Mouse (Mus musculus) v-Abl transformed pro-B cells (cell line): ENCODE data around the gene Gnao1.

Source experiments
- in situ Hi-C, 2 experiments: fragments of 400-800 bp; cut with MboI; formaldehyde crosslinking; loops; one replicate each; pipeline ENCODE4 v1.15.1; 2025; ENCODE audit not compliant: unreplicated experiment in 2 of 2

Gene Gnao1

GRCm38 (mm10) chr8:93981679-93982215, 172.0 kb downstream of the Gnao1 start:
- in situ Hi-C loops: no loop called here

- in situ Hi-C loops: no loop called here
Observed at GRCm38 (mm10) chr8:93983827-93984226, 174.1 kb downstream of the Gnao1 start.

DNA sequence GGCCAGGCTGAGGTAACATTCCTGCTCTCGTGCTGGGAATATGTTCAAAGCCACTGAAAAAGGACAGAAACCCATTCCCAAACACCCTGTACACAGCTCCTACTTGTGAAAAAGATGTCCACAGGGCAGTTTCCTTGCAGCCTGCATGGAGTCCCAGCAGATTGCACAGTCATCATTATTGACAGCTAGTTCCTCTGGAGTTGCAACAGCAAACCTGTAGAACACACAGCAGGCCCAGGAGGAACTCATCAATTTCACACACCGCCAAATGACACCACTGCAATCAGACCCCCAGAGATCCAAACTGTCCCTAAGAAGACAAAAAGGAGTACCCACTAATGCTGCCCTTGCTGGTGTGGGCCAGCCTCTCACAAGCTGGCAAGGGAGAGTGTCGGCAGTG, 175.0 kb downstream of the Gnao1 start:
- in situ Hi-C loops: no loop called here

GRCm38 (mm10) chr8:93989739-93990138, 180.0 kb downstream of the Gnao1 start:
- in situ Hi-C loops: no loop called here

DNA sequence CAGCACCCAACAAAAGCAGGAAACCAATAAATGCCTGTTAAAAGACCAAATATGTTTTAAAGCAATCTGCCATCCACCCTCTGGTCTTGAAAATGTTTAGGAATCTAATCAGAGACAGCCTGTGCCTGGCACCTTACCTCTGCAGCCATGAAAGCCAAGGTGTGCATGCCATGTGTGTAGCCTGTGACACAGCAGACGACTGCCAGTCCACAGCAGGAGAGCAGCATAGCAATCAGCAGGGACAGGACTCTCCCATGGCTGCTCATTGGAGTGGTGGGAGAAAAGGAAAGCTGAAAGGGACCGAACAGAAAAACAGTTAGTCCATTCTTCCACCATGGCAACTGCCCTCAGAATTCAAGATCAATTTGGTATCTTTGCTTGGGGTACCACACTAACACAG, 189.2 kb downstream of the Gnao1 start:
- in situ Hi-C loops: no loop called here

DNA sequence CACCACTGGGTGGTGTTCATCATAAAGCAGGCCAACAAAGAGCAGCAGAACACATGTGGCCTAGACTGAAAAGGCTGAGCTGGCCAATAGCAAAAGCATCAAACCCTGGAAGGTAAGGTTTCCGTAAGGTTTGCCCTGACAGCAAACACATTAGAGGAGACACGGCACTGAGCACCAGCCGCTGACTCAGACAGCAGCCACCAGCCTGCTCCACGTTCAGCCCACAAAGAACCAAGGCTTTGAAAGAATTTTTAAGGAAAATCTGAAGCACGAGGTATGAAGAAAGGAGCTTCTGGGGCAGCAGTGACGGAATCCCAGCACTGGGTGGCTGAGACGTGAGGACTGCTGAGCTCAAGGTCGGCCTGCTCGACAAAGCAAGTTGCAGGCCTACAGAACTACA, 194.4 kb downstream of the Gnao1 start:
- in situ Hi-C loops: loop anchor here in 1 of 2 experiments (10.0 kb wide), 1 partner anchor 191 kb away; no protein-coding TSS in a partner anchor

DNA sequence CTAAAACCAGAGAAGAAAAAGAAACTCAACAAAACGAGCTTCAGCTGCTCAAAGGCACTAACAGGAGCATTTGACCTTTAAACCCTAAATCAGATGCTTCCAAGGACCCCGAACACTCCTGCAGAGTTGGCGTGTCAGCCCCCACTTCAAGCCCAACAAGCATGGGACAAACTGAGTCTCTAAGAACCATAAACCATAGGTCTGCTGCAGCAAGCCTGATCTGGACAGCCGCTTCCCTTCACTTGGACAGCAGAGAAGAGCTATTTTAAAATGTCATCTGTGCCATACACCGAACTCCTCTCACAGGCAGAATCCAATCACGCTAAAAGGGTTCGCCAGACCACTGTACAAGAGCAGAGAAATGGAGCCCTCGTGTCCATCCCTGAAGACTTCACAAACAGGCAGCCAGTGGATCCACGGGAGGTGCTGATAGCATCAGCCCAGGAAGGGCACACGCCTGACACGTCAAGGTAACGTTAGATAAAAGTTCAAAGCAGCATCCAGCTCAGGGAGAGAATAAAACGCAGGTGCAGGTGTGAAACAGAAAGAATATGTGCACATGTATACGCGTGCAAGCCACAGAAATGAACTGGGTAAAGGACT, 199.6 kb downstream of the Gnao1 start:
- in situ Hi-C loops: loop anchor here in 1 of 2 experiments (10.0 kb wide), 1 partner anchor 185 kb away; no protein-coding TSS in a partner anchor

GRCm38 (mm10) chr8:94010101-94010705, 200.4 kb downstream of the Gnao1 start:
- in situ Hi-C loops: no loop called here

GRCm38 (mm10) chr8:94011076-94012012, 201.6 kb downstream of the Gnao1 start:
- in situ Hi-C loops: no loop called here

DNA sequence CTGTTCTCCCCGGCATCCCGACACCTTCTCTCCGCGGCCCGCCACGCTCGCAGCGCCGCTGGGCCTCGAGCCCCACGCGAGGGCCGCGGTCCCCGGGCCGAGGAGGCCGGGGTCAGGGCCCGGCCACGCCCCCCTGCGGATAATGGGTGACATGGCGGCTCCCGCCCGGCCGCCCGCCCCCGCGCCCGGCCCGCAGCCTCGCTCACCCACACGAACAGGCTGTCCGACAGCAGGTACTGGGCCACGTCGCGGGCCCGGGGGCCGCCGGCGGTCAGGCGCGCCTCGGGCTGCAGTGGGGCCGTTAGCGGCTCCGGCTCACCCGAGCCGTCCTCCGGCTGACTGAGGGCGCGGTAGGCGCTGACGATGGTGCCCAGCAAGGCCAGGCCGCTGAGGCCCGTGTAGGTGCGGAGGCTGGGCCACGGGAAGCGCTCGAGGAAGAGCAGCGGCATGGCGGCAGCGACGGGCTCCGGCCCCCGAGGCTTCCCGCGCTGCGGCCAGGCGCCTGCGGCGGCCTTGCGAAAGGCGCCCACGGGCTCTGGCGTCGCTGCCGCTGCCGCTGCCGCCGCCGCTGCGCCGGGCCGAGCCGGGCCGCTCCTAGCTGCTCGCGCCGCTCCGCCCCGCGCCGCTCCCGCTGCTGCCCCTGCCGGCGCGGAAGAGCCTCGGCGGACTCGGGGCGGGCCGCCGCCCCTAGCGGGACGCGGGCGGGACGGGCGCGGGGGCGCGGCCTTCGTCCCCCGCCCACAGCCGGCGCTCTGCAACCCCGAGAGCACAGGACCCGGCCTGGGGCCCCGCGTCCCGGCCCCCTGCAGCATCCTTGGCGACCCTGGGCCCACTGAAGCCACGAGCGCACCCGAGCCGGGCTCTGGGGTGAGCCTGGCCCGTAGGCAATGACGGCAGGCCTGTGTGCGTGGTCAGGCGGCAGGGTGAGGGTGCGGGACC, 202.5 kb downstream of the Gnao1 start, which contains the start of gene Amfr:
Amfr (minus strand) TSS at position 830 of the 939 bp plus-strand sequence.
- in situ Hi-C loops: no loop called here

DNA sequence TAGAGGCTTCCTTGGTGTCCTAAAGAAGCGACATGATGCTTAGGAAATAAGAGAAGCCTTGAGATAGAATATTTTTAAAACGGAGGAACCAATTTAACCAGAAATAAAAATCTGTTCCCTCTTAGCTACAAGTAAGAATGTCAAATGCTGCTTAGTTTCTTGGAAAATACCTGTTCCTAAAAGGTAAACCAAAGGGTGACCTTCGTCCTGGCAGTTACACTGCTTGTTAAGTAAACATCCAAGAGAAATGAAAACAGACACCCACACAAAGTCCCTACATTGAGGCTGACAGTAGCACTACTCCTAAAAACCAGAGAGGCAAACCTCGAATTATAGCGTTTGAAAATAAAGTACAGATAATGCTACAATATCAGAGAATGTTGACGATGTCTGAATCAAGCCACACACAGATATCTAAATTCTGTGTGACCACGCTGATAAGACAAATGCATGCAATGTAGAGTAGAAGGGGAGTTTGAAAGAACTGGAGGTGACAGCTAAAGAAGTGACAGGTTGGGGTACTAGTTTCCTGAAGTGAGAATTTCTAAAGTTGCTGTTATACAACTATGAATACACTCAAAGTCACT, 203.4 kb downstream of the Gnao1 start:
- in situ Hi-C loops: no loop called here
